ENCODE assay signal across 12 mouse cellular contexts in the genomic region with DNA sequence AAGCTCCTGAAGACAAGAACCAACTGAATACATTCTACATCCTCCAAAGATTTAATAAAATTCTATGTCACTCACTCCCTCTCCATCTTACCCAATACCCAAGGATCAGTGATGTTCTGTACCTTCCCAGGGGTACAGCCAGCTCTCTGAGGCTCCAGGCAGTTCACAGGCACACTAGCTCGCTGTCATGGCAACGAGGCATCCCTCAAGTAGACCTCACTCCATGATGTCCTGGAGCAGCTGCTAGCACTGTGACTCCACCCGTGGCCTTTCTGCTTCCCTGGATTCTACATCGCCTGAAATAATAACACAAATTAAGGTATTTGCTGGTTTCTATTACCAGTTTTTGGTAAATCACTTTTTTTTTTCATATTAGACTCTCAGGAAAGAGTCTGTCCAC.
DNase-seq lines count a peak whose midpoint lies in the region; ATAC-seq and TF ChIP-seq lines count a peak whose summit lies in the region.
"Had no signal": no experiment of that assay in that cellular context is flagged by ENCODE, and none has a peak within 500 bp of the region (broad histone marks: within the 10 kb centered on the region; RNA-seq: fewer than 3 reads in every experiment).

No protein-coding gene starts in this region.

- H3K4me3 ChIP-seq in left cerebral cortex, adult 2 months, result no peak overlapping the region
- no peak overlapping the region for H3K4me3 ChIP-seq in hindbrain, postnatal 0 days (ENCODE audit: low read length)
- no peak overlapping the region for H3K4me3 ChIP-seq in neural tube, embryonic 14.5 days (ENCODE audit: low read depth, low read length)
- H3K4me3 ChIP-seq in liver, postnatal 0 days (ENCODE audit: low read depth, low read length), result no peak overlapping the region
- H3K4me3 ChIP-seq: limb, embryonic 10.5 days; liver, embryonic 15.5 days had no signal

- no peaks in the 10 kb centered on the region for H3K36me3 ChIP-seq in hindbrain, postnatal 0 days (ENCODE audit: insufficient read depth, low read length)
- H3K36me3 ChIP-seq in neural tube, embryonic 14.5 days (ENCODE audit: control insufficient read depth, insufficient read depth, low read length), result no peaks in the 10 kb centered on the region
- H3K36me3 ChIP-seq in liver, postnatal 0 days (replicated peaks; ENCODE audit: insufficient read depth, low read length), result no peaks in the 10 kb centered on the region
- H3K36me3 ChIP-seq: limb, embryonic 10.5 days; liver, embryonic 15.5 days had no signal

- TF ChIP-seq EP300 in liver, postnatal 0 days (IDR thresholded peaks at IDR 0.05; ENCODE audit: low read depth), result no peak

- intact Hi-C loops in left cerebral cortex, adult 2 months (cut with DNase I), result no loop called here

- H3K9ac ChIP-seq in hindbrain, postnatal 0 days (replicated peaks; ENCODE audit: low read length), result no peak overlapping the region
- no peak overlapping the region for H3K9ac ChIP-seq in neural tube, embryonic 14.5 days (replicated peaks; ENCODE audit: low read depth, low read length)
- H3K9ac ChIP-seq in liver, postnatal 0 days (replicated peaks), result no peak overlapping the region
- H3K9ac ChIP-seq: liver, embryonic 15.5 days had no signal

- no peak overlapping the region for H3K4me2 ChIP-seq in hindbrain, postnatal 0 days (ENCODE audit: low read depth, low read length)
- H3K4me2 ChIP-seq in neural tube, embryonic 14.5 days (ENCODE audit: low read depth, low read length), result no peak overlapping the region
- H3K4me2 ChIP-seq in liver, postnatal 0 days (ENCODE audit: low read depth, low read length), result no peak overlapping the region
- H3K4me2 ChIP-seq: liver, embryonic 15.5 days had no signal

- WGBS in hindbrain, postnatal 0 days, result 34% methylated on average over 4 of the region's 4 CpGs
- WGBS in neural tube, embryonic 14.5 days, result 49% methylated on average over 4 of the region's 4 CpGs
- WGBS in liver, postnatal 0 days (ENCODE audit: insufficient replicate concordance), result 64% methylated on average over 4 of the region's 4 CpGs

- H3K4me1 ChIP-seq in hindbrain, postnatal 0 days (ENCODE audit: insufficient read depth, low read length), result no peaks in the 10 kb centered on the region
- H3K4me1 ChIP-seq in neural tube, embryonic 14.5 days (ENCODE audit: control insufficient read depth, insufficient read depth, low read length), result no peaks in the 10 kb centered on the region
- H3K4me1 ChIP-seq in liver, postnatal 0 days (ENCODE audit: insufficient read depth), result no peaks in the 10 kb centered on the region
- H3K4me1 ChIP-seq: limb, embryonic 10.5 days; liver, embryonic 15.5 days had no signal

- no peak for DNase-seq in left cerebral cortex, adult 2 months (ENCODE audit: extremely low spot score in 1 of 2, low spot score in 2 of 2)
- DNase-seq in left cerebral cortex, adult 8-10 months (ENCODE audit: low spot score in 2 of 2), result no peak
- DNase-seq in cerebellum, adult 9-10 months, result peak; percentile 49
- DNase-seq in hindbrain, postnatal 0 days (ENCODE audit: low spot score), result peak; percentile 68
- no peak for DNase-seq in liver, postnatal 0 days
- no peak for DNase-seq in adipocyte (ENCODE audit: low spot score)
- DNase-seq: gastrocnemius, postnatal 25 days; kidney, adult 11 months had no signal

- peak overlapping the region; percentile 5; the same call in 1 of the 2 replicates for H3K27ac ChIP-seq in left cerebral cortex, adult 2 months
- no peak overlapping the region for H3K27ac ChIP-seq in hindbrain, postnatal 0 days
- no peak overlapping the region for H3K27ac ChIP-seq in neural tube, embryonic 14.5 days (ENCODE audit: low read depth, low read length)
- no peak overlapping the region for H3K27ac ChIP-seq in liver, postnatal 0 days (ENCODE audit: low read depth)
- H3K27ac ChIP-seq: limb, embryonic 10.5 days; liver, embryonic 15.5 days; stomach, postnatal 0 days had no signal

- ATAC-seq in hindbrain, postnatal 0 days, result peak; percentile 79
- ATAC-seq in neural tube, embryonic 14.5 days (ENCODE audit: low read depth), result peak; percentile 79; the same call in 1 of the 2 replicates
- ATAC-seq in liver, postnatal 0 days, result no peak

- no peak for TF ChIP-seq CTCF in left cerebral cortex, adult 2 months (IDR thresholded peaks at IDR 0.05)
- no peak for TF ChIP-seq CTCF in hindbrain, postnatal 0 days (IDR thresholded peaks at IDR 0.05; ENCODE audit: low read depth)
- no peak for TF ChIP-seq CTCF in liver, postnatal 0 days (IDR thresholded peaks at IDR 0.05; ENCODE audit: low read depth)

- H3K27me3 ChIP-seq in hindbrain, postnatal 0 days (ENCODE audit: insufficient read depth, low read length), result no peaks in the 10 kb centered on the region
- H3K27me3 ChIP-seq in neural tube, embryonic 14.5 days (ENCODE audit: control insufficient read depth, insufficient read depth, low read length), result no peaks in the 10 kb centered on the region
- H3K27me3 ChIP-seq in liver, postnatal 0 days (ENCODE audit: insufficient read depth, low read length), result no peaks in the 10 kb centered on the region
- H3K27me3 ChIP-seq: liver, embryonic 15.5 days had no signal

- no peaks in the 10 kb centered on the region for H3K9me3 ChIP-seq in hindbrain, postnatal 0 days (ENCODE audit: low read length)
- H3K9me3 ChIP-seq in neural tube, embryonic 14.5 days (ENCODE audit: control insufficient read depth, low read length), result no peaks in the 10 kb centered on the region
- H3K9me3 ChIP-seq in liver, postnatal 0 days (ENCODE audit: low read length), result no peaks in the 10 kb centered on the region
- H3K9me3 ChIP-seq: limb, embryonic 10.5 days; liver, embryonic 15.5 days had no signal

Comparison
In these comparisons a context has a peak if more than half of its experiments do, and no peak if none do; other contexts are left out.
1. DNase-seq: peak in cerebellum, adult 9-10 months (single experiment) and hindbrain, postnatal 0 days (single experiment); none in left cerebral cortex, adult 2 months (0 of 2), left cerebral cortex, adult 8-10 months (0 of 2), liver, postnatal 0 days (single experiment) and adipocyte (single experiment).